Mouse (Mus musculus): ENCODE measurements around the gene 0610012G03Rik.

GRCm38 (mm10) chr16:31926091-31926490, 22.2 kb downstream of the 0610012G03Rik start:
- TF ChIP-seq CTCF (IDR thresholded peaks at IDR 0.05; ENCODE audit: control insufficient read depth, insufficient read depth, low read length) (no peak), POLR2A (IDR thresholded peaks at IDR 0.05; ENCODE audit: borderline replicate concordance, control insufficient read depth, low read depth, low read length) (no peak)

All from bone marrow, adult 2 months (tissue).